Mouse (Mus musculus) testis, adult 2 months (tissue): Measurements from ENCODE around the gene Acot12. TPM values are rescaled to one million over a fixed set of nuclear protein-coding genes. Genes with fewer than 3 reads are reported as not detected.

Source experiments
- H3K27ac ChIP-seq: fragments of 200-500 bp; 2 replicates; pipeline ENCODE4 v1.5.1; 2012; ENCODE audit warnings: low read depth, low read length; ENCODE audit not compliant: control insufficient read depth, insufficient read depth
- H3K27me3 ChIP-seq: fragments of 200-500 bp; 2 replicates; pipeline ENCODE4 v1.6.1; 2012; ENCODE audit warnings: mild to moderate bottlenecking, low read length, moderate library complexity; ENCODE audit not compliant: control insufficient read depth, insufficient read depth
- H3K36me3 ChIP-seq: fragments of 200-500 bp; 2 replicates; pipeline ENCODE4 v1.6.1; 2012; ENCODE audit warnings: mild to moderate bottlenecking, low read length; ENCODE audit not compliant: control insufficient read depth, insufficient read depth
- H3K4me1 ChIP-seq: fragments of 200-500 bp; 2 replicates; pipeline ENCODE4 v1.6.1; 2012; ENCODE audit warnings: low read length; ENCODE audit not compliant: control insufficient read depth, insufficient read depth
- H3K4me3 ChIP-seq: fragments of 200-500 bp; 2 replicates; pipeline ENCODE4 v1.5.1; 2012; ENCODE audit warnings: low read depth, mild to moderate bottlenecking, low read length, moderate library complexity, mixed read lengths; ENCODE audit not compliant: control insufficient read depth
- CTCF ChIP-seq: fragments of 200-500 bp; IDR thresholded peaks from 2 replicates; pipeline ENCODE4 v1.5.1; 2012; ENCODE audit warnings: low read depth, mild to moderate bottlenecking, inconsistent platforms, low read length, moderate library complexity; ENCODE audit not compliant: control insufficient read depth, insufficient read depth, insufficient replicate concordance
- POLR2A ChIP-seq: fragments of 200-500 bp; IDR thresholded peaks from 2 replicates; pipeline ENCODE4 v1.6.1; 2012; ENCODE audit warnings: low read depth, mild to moderate bottlenecking, inconsistent platforms, low read length, moderate library complexity; ENCODE audit not compliant: control insufficient read depth
- polyA plus RNA-seq: library from polyadenylated mRNA; depleted of rRNA; stranded (reverse); fragments of >200 nt; gene quantifications from 2 replicates; pipeline ENCODE4 v1.2.3, GENCODE M21; 2012

Acot12 gene
- polyA plus RNA-seq, 1 experiment = 10.9 TPM

DNA sequence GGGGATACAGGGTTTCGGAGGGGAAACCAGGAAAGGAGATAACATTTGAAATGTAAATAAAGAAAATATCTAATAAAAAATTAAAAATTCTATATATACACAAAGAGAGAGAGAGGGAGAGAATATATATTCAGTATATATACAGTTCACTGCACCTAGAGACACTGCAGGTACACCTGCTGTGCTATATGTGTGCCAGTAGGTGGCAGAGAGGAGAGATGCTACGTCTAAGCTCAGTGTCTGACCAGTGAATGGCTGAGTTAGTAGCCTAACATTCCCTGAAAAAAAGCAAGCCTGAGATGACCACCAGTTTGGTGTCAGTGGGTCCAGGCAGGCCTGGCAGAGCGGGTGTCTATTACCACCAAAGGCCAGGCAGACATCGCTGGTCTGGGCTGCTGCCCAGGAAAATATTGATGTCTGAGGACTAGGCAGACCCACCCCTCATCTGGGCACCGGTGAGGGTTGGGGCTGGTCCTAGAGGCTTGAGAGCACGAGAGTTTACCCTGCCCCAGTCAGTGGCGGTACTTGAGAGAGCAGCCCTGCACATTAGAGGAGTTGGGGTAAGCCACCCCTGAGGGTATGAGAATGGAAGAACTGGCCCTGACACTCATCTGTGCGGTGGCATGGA lies 18.1 kb upstream of the Acot12 start:
- Histone ChIP-seq H3K4me3 (no peak overlapping the region), H3K27ac (no peak overlapping the region), H3K36me3 (no peaks in the 10 kb centered on the region), H3K27me3 (no peaks in the 10 kb centered on the region), H3K4me1 (peaks cover 3% of the 10 kb centered on the region; the same call in 1 of the 2 replicates)
- TF ChIP-seq CTCF = no peak

DNA sequence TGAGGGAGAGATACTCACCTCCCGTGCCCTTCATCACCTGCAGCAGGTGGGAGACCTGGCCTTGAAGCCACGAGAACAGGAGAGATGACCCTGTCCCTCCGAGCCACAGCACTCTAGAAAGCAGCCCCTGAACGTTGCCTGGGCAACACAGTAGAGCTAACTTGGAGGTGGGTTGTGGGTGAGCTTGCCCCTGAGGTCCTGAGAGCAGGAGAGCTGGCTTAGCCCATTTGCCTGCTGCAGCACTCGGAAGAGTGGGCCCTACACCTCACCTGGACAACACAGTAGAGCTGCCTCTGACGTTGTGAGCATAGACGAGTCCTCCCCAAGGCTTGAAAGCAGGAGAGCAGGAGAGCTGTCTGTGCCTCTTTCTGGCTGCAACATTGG lies 17.6 kb upstream of the Acot12 start:
- no peak overlapping the region for H3K4me3 ChIP-seq

DNA sequence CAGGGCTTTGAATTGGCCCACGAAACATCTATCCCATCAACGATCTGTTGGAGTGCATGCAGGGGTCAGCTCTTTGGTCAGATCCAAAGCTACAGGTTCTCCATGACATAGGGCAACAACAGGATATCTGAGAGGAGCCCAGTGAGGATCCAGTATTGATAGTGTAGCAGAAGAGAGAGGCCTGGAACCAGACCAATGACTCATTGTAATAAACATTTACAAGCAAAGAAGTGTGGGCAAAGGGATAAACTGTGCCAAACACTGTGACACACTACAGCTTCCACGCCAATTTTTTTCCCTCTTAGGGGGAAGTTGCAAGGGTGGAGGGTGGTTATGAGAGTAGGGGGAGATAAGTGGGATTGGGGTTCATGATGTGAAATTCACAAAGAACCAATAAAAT lies 17.1 kb upstream of the Acot12 start:
- no peaks in the 10 kb centered on the region for H3K27me3 ChIP-seq
- H3K4me1 ChIP-seq = peaks cover 3% of the 10 kb centered on the region; the same call in 1 of the 2 replicates
- H3K27ac ChIP-seq = no peak overlapping the region
- H3K36me3 ChIP-seq = no peaks in the 10 kb centered on the region
- TF ChIP-seq CTCF = no peak
- TF ChIP-seq POLR2A = no peak
- H3K4me3 ChIP-seq = no peak overlapping the region

More for the DNA sequence above, 17.6 kb upstream of the Acot12 start:
- Histone ChIP-seq H3K27me3 (no peaks in the 10 kb centered on the region), H3K4me1 (peaks cover 3% of the 10 kb centered on the region; the same call in 1 of the 2 replicates), H3K36me3 (no peaks in the 10 kb centered on the region), H3K27ac (no peak overlapping the region)
- TF ChIP-seq POLR2A = no peak

DNA sequence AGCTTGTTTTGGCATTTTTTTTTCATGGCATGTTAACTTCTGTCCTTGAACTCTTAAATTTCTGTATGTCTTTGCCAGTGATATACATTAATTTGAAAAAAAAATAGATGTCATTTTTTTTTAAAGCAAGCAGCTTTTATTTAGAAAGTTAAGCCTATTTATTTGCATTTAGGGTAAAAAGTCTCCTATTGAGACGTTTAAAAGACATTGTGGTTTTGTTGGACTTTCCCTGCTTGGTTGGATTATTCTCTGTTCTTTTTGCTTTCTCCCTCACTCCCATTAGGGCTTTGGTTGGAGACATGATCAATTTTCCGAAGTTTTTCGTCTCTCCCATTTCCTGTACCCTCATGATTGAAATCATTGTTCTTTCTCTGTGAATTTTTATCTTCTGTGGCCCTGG lies 16.2 kb upstream of the Acot12 start:
- no peaks in the 10 kb centered on the region for H3K27me3 ChIP-seq
- no peak for TF ChIP-seq CTCF
- TF ChIP-seq POLR2A = no peak

DNA sequence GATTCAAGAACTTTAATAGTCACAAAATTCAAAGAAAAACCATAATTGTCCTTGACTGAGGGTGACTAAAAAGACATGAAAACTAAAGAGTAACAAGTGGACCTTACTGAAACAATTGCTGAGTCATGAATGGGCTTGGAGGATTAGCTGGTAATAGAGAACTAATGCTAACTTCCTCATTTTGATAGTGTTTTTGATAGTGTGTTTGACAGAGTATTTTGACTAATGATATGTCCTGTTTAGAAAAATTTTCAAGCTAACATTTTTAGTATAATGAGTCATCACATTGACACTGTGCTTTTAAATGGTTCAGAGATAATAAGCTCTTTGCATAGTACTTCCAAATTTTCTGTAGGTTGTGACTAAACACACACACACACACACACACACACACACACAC lies 13.4 kb upstream of the Acot12 start:
- Histone ChIP-seq H3K27ac (no peak overlapping the region), H3K4me3 (no peak overlapping the region), H3K27me3 (no peaks in the 10 kb centered on the region), H3K36me3 (no peaks in the 10 kb centered on the region), H3K4me1 (peaks cover 3% of the 10 kb centered on the region; the same call in 1 of the 2 replicates)
- TF ChIP-seq POLR2A (no peak), CTCF (no peak)

More for the DNA sequence above, 16.2 kb upstream of the Acot12 start:
- Histone ChIP-seq H3K4me3 (no peak overlapping the region), H3K4me1 (peaks cover 3% of the 10 kb centered on the region; the same call in 1 of the 2 replicates), H3K36me3 (no peaks in the 10 kb centered on the region), H3K27ac (no peak overlapping the region)

DNA sequence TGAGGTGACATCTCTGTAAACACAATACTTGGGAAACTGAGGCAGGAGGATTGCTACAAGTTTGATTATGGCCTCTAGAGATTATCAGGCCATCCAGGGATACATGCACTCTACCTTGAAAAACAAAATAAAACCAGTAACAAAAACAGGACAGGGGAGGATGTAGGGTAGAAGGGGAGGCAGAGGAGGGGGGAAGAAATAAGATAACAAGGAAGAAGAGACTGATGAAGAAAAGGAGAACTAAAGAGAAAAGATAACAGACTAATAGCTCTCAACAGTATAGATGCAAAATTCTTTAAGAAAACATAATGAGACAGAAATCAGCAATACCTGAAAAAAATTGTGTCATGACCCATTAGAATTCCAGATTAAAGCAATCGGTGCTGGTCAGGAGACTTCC lies 4.1 kb upstream of the Acot12 start:
- Histone ChIP-seq H3K4me1 (peaks cover 3% of the 10 kb centered on the region), H3K36me3 (no peaks in the 10 kb centered on the region), H3K4me3 (no peak overlapping the region), H3K27me3 (no peaks in the 10 kb centered on the region), H3K27ac (no peak overlapping the region)
- TF ChIP-seq POLR2A = no peak
- no peak for TF ChIP-seq CTCF

DNA sequence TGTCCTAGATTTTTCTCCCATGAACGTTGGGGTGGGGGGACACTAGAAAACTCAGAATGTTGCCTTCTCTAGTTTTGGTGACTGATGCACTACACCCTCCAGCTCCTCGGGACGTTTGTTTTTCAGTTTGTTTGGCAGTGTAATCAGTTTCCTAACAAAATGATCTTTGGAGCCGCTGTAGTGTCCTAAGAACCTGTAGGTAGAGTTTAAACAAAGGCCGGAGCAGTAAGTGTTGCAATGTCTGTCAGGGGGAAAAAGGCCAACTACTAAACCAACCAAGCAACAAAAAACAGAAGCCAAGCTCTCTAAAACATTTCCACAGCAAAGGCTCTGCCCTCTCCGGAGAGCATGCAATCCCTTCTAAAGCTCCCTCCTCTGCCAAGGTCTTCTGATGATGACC lies 461 bp upstream of the Acot12 start:
- H3K4me1 ChIP-seq = peaks cover 3% of the 10 kb centered on the region
- H3K4me3 ChIP-seq = peak overlapping the region; percentile 74
- H3K27ac ChIP-seq = no peak overlapping the region
- H3K36me3 ChIP-seq = no peaks in the 10 kb centered on the region
- H3K27me3 ChIP-seq = no peaks in the 10 kb centered on the region
- TF ChIP-seq CTCF (no peak), POLR2A (no peak)

DNA sequence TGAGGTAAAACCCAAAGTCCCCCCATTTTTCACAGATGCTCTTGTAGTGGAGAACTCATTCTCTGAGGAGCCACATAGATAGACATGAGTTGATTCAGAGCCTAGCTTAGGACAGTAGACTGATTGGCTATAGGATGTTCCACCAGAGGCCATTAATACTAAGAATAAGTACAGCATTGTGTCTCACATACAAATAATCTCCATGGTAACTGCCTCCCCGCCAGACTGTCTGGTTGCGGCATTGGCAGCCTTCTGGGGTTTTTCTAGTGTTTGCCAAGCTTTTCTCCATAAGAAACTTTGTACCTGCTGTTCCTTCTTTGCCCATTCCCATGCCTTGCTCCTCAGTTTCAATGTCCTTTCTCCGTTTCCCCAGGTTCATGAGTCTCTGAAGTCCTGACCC lies 1.9 kb downstream of the Acot12 start:
- Histone ChIP-seq H3K4me1 (peaks cover 3% of the 10 kb centered on the region), H3K36me3 (no peaks in the 10 kb centered on the region), H3K27ac (no peak overlapping the region), H3K27me3 (no peaks in the 10 kb centered on the region), H3K4me3 (no peak overlapping the region)
- TF ChIP-seq CTCF = no peak
- TF ChIP-seq POLR2A = no peak
